Mouse (Mus musculus) liver, embryonic 14.5 days (tissue): Measurements from ENCODE around the gene Ttyh2.

Experiments used
- CTCF ChIP-seq: IDR thresholded peaks from 2 replicates; pipeline ENCODE4 v1.5.1; 2016; ENCODE audit warnings: antibody characterized with exemption, low read depth, control low read depth
- EP300 ChIP-seq: IDR thresholded peaks from 2 replicates; pipeline ENCODE4 v1.6.1; 2016; ENCODE audit warnings: antibody characterized with exemption, low read depth

DNA sequence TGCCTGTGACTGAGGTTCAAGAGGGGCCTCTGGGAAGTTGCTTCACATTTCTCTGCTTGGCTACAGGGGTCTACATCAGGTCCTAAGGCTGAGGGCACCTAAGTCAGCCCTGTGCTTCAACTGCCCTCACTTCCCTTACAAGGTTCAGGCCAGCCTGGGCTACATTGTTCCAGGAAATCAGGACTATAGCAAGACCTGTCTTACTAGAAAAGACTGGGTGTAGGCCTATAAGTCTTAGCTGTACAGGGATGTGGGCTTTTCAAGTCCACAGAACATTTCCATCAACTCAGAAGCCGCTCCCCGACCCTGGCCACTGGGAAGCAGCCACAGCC is 1.5 kb upstream of the Ttyh2 start:
- TF ChIP-seq CTCF: no peak
- no peak for TF ChIP-seq EP300
